ENCODE assay signal across 7 mouse cellular contexts in the genomic region with DNA sequence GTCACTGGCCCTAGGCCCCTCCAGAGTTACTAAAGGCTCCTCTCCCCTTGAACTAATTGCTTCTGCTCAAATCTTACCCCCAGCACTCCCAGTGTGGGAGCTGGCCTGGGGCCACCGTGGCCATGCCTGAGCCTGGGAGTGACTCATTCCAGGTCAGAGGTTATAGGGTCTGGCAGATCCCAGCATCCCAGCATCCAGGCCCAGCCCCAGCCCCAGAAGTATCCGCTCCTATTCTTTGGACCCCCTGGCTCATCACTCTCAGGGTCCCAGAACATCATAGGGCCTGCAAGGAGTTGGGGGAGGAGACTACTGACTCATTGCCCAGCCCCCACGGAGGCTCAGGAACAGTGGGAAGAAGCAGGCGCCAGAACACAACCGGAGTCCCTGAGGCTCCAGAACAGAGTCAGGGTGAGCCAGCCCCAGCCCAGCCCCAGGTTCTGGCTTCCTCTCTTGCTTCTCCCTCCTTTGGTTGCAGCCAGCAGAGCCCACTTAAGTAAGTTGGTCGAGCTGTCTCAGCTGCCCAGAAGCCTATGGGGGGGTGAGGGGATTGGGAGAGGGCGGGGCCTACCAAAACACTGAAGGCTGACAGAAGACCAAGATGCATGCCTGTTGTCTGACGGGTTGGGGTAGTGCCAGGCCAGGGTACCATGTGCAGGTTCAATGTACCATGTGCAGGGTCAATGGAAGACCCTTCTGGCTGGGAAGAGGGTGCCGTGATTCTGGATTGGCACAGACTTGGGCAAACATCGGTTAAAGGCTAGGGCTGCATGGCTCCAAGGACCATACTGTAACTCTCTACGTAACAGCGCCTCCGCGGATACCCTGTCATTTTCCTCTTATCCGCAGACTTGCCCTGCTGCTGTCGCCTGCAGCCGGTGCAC.
DNase-seq lines count a peak whose midpoint lies in the region; ATAC-seq and TF ChIP-seq lines count a peak whose summit lies in the region.

No protein-coding gene starts in this region.

- H3K4me2 ChIP-seq in lung, embryonic 14.5 days = peak overlapping the region; percentile 75
- peak overlapping the region; percentile 84 for H3K4me2 ChIP-seq in forebrain, postnatal 0 days (ENCODE audit: low read depth)
- H3K4me2 ChIP-seq in limb, embryonic 13.5 days (replicated peaks) = peak overlapping the region; percentile 89

- no peak for TF ChIP-seq POLR2A in bone marrow, adult 2 months (IDR thresholded peaks at IDR 0.05; ENCODE audit: borderline replicate concordance, control insufficient read depth, low read depth, low read length)
- TF ChIP-seq POLR2A in olfactory bulb, adult 2 months (IDR thresholded peaks at IDR 0.05; ENCODE audit: insufficient read depth, low read depth, low read length) = no peak

- H3K4me3 ChIP-seq in lung, embryonic 14.5 days (ENCODE audit: low read depth, low read length) = peak overlapping the region; percentile 49
- H3K4me3 ChIP-seq in bone marrow, adult 2 months (replicated peaks; ENCODE audit: control insufficient read depth, low read depth, low read length) = peak overlapping the region; percentile 77
- peak overlapping the region; percentile 67 for H3K4me3 ChIP-seq in forebrain, postnatal 0 days (ENCODE audit: low read depth, low read length)
- peak overlapping the region; percentile 65 for H3K4me3 ChIP-seq in limb, embryonic 13.5 days
- H3K4me3 ChIP-seq in olfactory bulb, adult 2 months (ENCODE audit: insufficient read depth, low read depth, low read length) = peak overlapping the region; percentile 46

- H3K36me3 ChIP-seq in lung, embryonic 14.5 days (ENCODE audit: insufficient read depth) = no peaks in the 10 kb centered on the region
- no peaks in the 10 kb centered on the region for H3K36me3 ChIP-seq in forebrain, postnatal 0 days (ENCODE audit: insufficient read depth)
- H3K36me3 ChIP-seq in limb, embryonic 13.5 days = peaks cover 8% of the 10 kb centered on the region; the same call in 1 of the 2 replicates

- H3K27ac ChIP-seq in lung, embryonic 14.5 days (ENCODE audit: low read depth) = peak overlapping the region; percentile 95
- H3K27ac ChIP-seq in bone marrow, adult 2 months (ENCODE audit: control insufficient read depth, insufficient read depth, low read depth, low read length, poor library complexity) = peak overlapping the region; percentile 88
- peak overlapping the region; percentile 94 for H3K27ac ChIP-seq in forebrain, postnatal 0 days (ENCODE audit: low read depth, low read length)
- peak overlapping the region; percentile 94 for H3K27ac ChIP-seq in limb, embryonic 13.5 days
- H3K27ac ChIP-seq in olfactory bulb, adult 2 months (ENCODE audit: insufficient read depth, low read depth, low read length) = peak overlapping the region; percentile 27; the same call in 1 of the 2 replicates

- peaks cover 51% of the 10 kb centered on the region for H3K4me1 ChIP-seq in lung, embryonic 14.5 days (ENCODE audit: insufficient read depth)
- peaks cover 15% of the 10 kb centered on the region for H3K4me1 ChIP-seq in bone marrow, adult 2 months (ENCODE audit: control insufficient read depth, insufficient read depth, low read length)
- H3K4me1 ChIP-seq in forebrain, postnatal 0 days (ENCODE audit: insufficient read depth) = peaks cover 43% of the 10 kb centered on the region
- H3K4me1 ChIP-seq in limb, embryonic 13.5 days = peaks cover 72% of the 10 kb centered on the region
- H3K4me1 ChIP-seq in olfactory bulb, adult 2 months (ENCODE audit: control insufficient read depth, insufficient read depth, low read length) = peaks cover 45% of the 10 kb centered on the region

- DNase-seq in lung, embryonic 14.5 days = peak; percentile 54
- DNase-seq in lung, postnatal 36 days = no peak
- peak; percentile 79 for DNase-seq in forebrain, postnatal 0 days

- peak overlapping the region; percentile 66 for H3K9ac ChIP-seq in lung, embryonic 14.5 days
- H3K9ac ChIP-seq in forebrain, postnatal 0 days = peak overlapping the region; percentile 86
- H3K9ac ChIP-seq in limb, embryonic 13.5 days = peak overlapping the region; percentile 87

- no peak for TF ChIP-seq CTCF in lung, embryonic 14.5 days (IDR thresholded peaks at IDR 0.05; ENCODE audit: low read depth)
- no peak for TF ChIP-seq CTCF in bone marrow, adult 2 months (IDR thresholded peaks at IDR 0.05; ENCODE audit: control insufficient read depth, insufficient read depth, low read length)
- no peak for TF ChIP-seq CTCF in forebrain, postnatal 0 days (IDR thresholded peaks at IDR 0.05; ENCODE audit: low read depth)
- no peak for TF ChIP-seq CTCF in olfactory bulb, adult 2 months (IDR thresholded peaks at IDR 0.05; ENCODE audit: insufficient read depth, low read depth, low read length)

- 3% methylated on average over 17 of the region's 17 CpGs for WGBS in lung, embryonic 14.5 days
- WGBS in bone marrow, adult 2 months = 7% methylated on average over 17 of the region's 17 CpGs
- 2% methylated on average over 17 of the region's 17 CpGs for WGBS in forebrain, postnatal 0 days
- WGBS in limb, embryonic 13.5 days = 3% methylated on average over 17 of the region's 17 CpGs
- 22% methylated on average over 17 of the region's 17 CpGs for WGBS in olfactory bulb, adult 2 months

- no peaks in the 10 kb centered on the region for H3K27me3 ChIP-seq in lung, embryonic 14.5 days (ENCODE audit: insufficient read depth, low read length)
- H3K27me3 ChIP-seq in forebrain, postnatal 0 days (ENCODE audit: insufficient read depth, low read length) = no peaks in the 10 kb centered on the region
- H3K27me3 ChIP-seq in limb, embryonic 13.5 days = no peaks in the 10 kb centered on the region

- no peaks in the 10 kb centered on the region for H3K9me3 ChIP-seq in lung, embryonic 14.5 days (ENCODE audit: low read depth, low read length)
- no peaks in the 10 kb centered on the region for H3K9me3 ChIP-seq in forebrain, postnatal 0 days (ENCODE audit: low read length)
- no peaks in the 10 kb centered on the region for H3K9me3 ChIP-seq in limb, embryonic 13.5 days

- ATAC-seq in lung, embryonic 14.5 days (ENCODE audit: insufficient read depth) = peak; percentile 26
- peak; percentile 52 for ATAC-seq in forebrain, postnatal 0 days
- ATAC-seq in limb, embryonic 13.5 days (ENCODE audit: low FRiP score, low read depth) = peak; percentile 15; the same call in 1 of the 2 replicates
- ATAC-seq in monocyte, adult 5-6 weeks (replicated peaks; ENCODE audit: insufficient number of reproducible peaks, low FRiP score, low TSS enrichment, poor library complexity, severe bottlenecking) = no peak

Comparison
In these comparisons a context has a peak if more than half of its experiments do, and no peak if none do; other contexts are left out.
1. H3K27ac ChIP-seq: peak in every context shown above with its lines; median percentile 95 in lung, embryonic 14.5 days; 94 in forebrain, postnatal 0 days; 94 in limb, embryonic 13.5 days; 88 in bone marrow, adult 2 months; 27 in olfactory bulb, adult 2 months.